Mouse (Mus musculus): ENCODE measurements around the gene Zc2hc1c. TPM values are rescaled to one million over a fixed set of nuclear protein-coding genes. Genes with fewer than 3 reads are reported as not detected.
"Not testable (repeated sequence)": the region's sequence is repeated elsewhere in the genome, so short reads cannot be mapped to it uniquely, and the experiment has no call there.

Gene Zc2hc1c
- polyA plus RNA-seq, 1 experiment from 2014 or later = 2.1 TPM

DNA sequence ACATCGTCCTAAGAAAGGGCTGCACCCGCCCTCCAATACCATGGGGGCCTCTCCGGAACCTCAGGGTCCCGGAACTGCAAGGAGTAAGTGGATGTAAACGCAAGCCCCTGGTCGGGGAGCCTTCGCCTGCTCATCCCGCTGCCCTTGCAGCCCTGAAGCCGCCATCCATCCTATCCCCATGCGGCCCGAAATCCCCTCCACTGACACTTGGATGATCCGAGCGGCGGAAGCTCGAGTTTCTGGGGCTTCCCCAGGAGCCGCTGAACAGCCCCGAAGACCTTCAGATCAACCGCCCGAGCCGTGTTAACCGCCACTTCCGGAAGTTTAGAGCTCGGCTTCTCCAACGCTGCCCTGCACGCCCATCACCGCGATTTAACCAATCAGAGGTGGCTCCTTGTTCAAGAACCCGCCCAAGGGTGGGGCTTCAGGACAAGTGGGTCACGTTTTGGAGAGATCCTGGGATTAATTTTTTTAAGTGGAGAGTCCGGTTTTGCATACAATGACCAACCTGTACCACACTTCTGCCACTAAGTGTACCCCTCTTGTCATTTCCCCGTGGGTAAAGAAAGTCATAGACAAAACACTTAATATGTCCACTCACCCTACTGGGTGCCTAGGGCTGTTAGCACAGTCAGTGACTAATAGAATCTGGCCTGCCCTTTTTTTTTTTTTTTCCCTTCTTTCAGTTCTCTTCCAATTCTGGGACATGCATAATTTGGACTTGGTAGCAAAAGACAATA lies 8.1 kb upstream of the Zc2hc1c start:
- Histone ChIP-seq H3K27me3 (ENCODE audit: control insufficient read depth, insufficient read depth, low read length) (no peaks in the 10 kb centered on the region), H3K4me2 (ENCODE audit: low read depth, low read length) (peak overlapping the region; percentile 77), H3K4me1 (ENCODE audit: control insufficient read depth, insufficient read depth, low read length) (peaks cover 4% of the 10 kb centered on the region), H3K4me3 (replicated peaks; ENCODE audit: low read length) (peak overlapping the region; percentile 89), H3K9ac (ENCODE audit: low read length) (peak overlapping the region; percentile 95), H3K9me3 (replicated peaks; ENCODE audit: control insufficient read depth, low read length) (no peaks in the 10 kb centered on the region), H3K36me3 (ENCODE audit: control insufficient read depth, insufficient read depth, low read length) (0 out of 2 replicates have a peak, but pooled peaks cover 2% of the 10 kb centered on the region), H3K27ac (ENCODE audit: low read length) (peak overlapping the region; percentile 88)
- 0% methylated on average over 31 of the region's 31 CpGs for WGBS
- peak; percentile 97 for ATAC-seq (ENCODE audit: insufficient read depth, low FRiP score)

GRCm38 (mm10) chr12:85280845-85281651 lies 7.3 kb upstream of the Zc2hc1c start:
- no peak overlapping the region for H3K4me3 ChIP-seq (replicated peaks; ENCODE audit: low read length)
- 0 out of 2 replicates have a peak, but pooled peaks cover 2% of the 10 kb centered on the region for H3K36me3 ChIP-seq (ENCODE audit: control insufficient read depth, insufficient read depth, low read length)
- H3K27me3 ChIP-seq (ENCODE audit: control insufficient read depth, insufficient read depth, low read length) = no peaks in the 10 kb centered on the region
- peaks cover 4% of the 10 kb centered on the region for H3K4me1 ChIP-seq (ENCODE audit: control insufficient read depth, insufficient read depth, low read length)
- H3K27ac ChIP-seq (ENCODE audit: low read length) = no peak overlapping the region
- ATAC-seq (ENCODE audit: insufficient read depth, low FRiP score) = peak; percentile 19; the same call in 1 of the 2 replicates
- WGBS = 51% methylated on average over 12 of the region's 12 CpGs
- H3K9ac ChIP-seq (ENCODE audit: low read length) = no peak overlapping the region
- H3K4me2 ChIP-seq (ENCODE audit: low read depth, low read length) = peak overlapping the region; percentile 77
- H3K9me3 ChIP-seq (replicated peaks; ENCODE audit: control insufficient read depth, low read length) = no peaks in the 10 kb centered on the region

DNA sequence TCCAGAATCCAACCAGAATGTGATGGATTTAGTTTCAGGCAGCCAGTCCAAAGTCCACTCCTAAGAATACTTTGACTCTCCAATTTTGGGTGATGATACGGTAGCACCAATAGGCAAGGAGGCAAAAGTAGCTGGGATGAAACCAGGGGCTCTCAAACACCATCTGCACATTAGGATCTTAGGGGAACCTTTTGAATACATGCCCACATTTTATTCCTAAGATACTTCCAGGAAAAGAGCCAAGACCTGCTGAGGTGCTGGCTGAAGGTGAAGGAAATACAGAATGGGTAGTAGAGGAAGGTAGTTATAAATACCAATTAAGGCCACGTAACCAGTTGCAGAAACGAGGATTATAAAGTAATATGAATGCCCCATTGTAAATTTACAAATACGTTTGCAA lies 6.6 kb upstream of the Zc2hc1c start:
- not testable (repeated sequence) for H3K4me1 ChIP-seq (ENCODE audit: control insufficient read depth, insufficient read depth, low read length); H3K27ac ChIP-seq (ENCODE audit: low read length)
- 74% methylated on average over 1 of the region's 4 CpGs for WGBS

GRCm38 (mm10) chr12:85284331-85284730 lies 4.1 kb upstream of the Zc2hc1c start:
- Histone ChIP-seq H3K4me1 (ENCODE audit: control insufficient read depth, insufficient read depth, low read length) (peaks cover 11% of the 10 kb centered on the region), H3K9me3 (replicated peaks; ENCODE audit: control insufficient read depth, low read length) (no peaks in the 10 kb centered on the region), H3K4me2 (ENCODE audit: low read depth, low read length) (no peak overlapping the region), H3K27me3 (ENCODE audit: control insufficient read depth, insufficient read depth, low read length) (no peaks in the 10 kb centered on the region), H3K4me3 (replicated peaks; ENCODE audit: low read length) (no peak overlapping the region), H3K36me3 (ENCODE audit: control insufficient read depth, insufficient read depth, low read length) (no peaks in the 10 kb centered on the region), H3K9ac (ENCODE audit: low read length) (no peak overlapping the region), H3K27ac (ENCODE audit: low read length) (no peak overlapping the region)
- WGBS = 73% methylated on average over 8 of the region's 8 CpGs
- no peak for ATAC-seq (ENCODE audit: insufficient read depth, low FRiP score)

More for the DNA sequence above, 6.6 kb upstream of the Zc2hc1c start:
- not testable (repeated sequence) for ATAC-seq (ENCODE audit: insufficient read depth, low FRiP score); H3K27me3 ChIP-seq (ENCODE audit: control insufficient read depth, insufficient read depth, low read length); H3K4me3 ChIP-seq (replicated peaks; ENCODE audit: low read length); H3K4me2 ChIP-seq (ENCODE audit: low read depth, low read length); H3K9me3 ChIP-seq (replicated peaks; ENCODE audit: control insufficient read depth, low read length); H3K9ac ChIP-seq (ENCODE audit: low read length); H3K36me3 ChIP-seq (ENCODE audit: control insufficient read depth, insufficient read depth, low read length)

GRCm38 (mm10) chr12:85284996-85285395 lies 3.4 kb upstream of the Zc2hc1c start:
- no peaks in the 10 kb centered on the region for H3K36me3 ChIP-seq (ENCODE audit: control insufficient read depth, insufficient read depth, low read length)
- peaks cover 11% of the 10 kb centered on the region; the same call in 1 of the 2 replicates for H3K4me1 ChIP-seq (ENCODE audit: control insufficient read depth, insufficient read depth, low read length)
- no peaks in the 10 kb centered on the region for H3K27me3 ChIP-seq (ENCODE audit: control insufficient read depth, insufficient read depth, low read length)
- WGBS = 85% methylated on average over 4 of the region's 4 CpGs
- H3K9me3 ChIP-seq (replicated peaks; ENCODE audit: control insufficient read depth, low read length) = no peaks in the 10 kb centered on the region
- H3K4me2 ChIP-seq (ENCODE audit: low read depth, low read length) = no peak overlapping the region
- H3K27ac ChIP-seq (ENCODE audit: low read length) = no peak overlapping the region
- no peak overlapping the region for H3K4me3 ChIP-seq (replicated peaks; ENCODE audit: low read length)
- no peak overlapping the region for H3K9ac ChIP-seq (ENCODE audit: low read length)
- no peak for ATAC-seq (ENCODE audit: insufficient read depth, low FRiP score)

GRCm38 (mm10) chr12:85286941-85287340 lies 1.4 kb upstream of the Zc2hc1c start:
- no peak overlapping the region for H3K27ac ChIP-seq (ENCODE audit: low read length)
- H3K27me3 ChIP-seq (ENCODE audit: control insufficient read depth, insufficient read depth, low read length) = no peaks in the 10 kb centered on the region
- H3K4me1 ChIP-seq (ENCODE audit: control insufficient read depth, insufficient read depth, low read length) = peaks cover 11% of the 10 kb centered on the region; the same call in 1 of the 2 replicates
- H3K36me3 ChIP-seq (ENCODE audit: control insufficient read depth, insufficient read depth, low read length) = no peaks in the 10 kb centered on the region
- no peak overlapping the region for H3K9ac ChIP-seq (ENCODE audit: low read length)
- H3K9me3 ChIP-seq (replicated peaks; ENCODE audit: control insufficient read depth, low read length) = no peaks in the 10 kb centered on the region
- 37% methylated on average over 4 of the region's 5 CpGs for WGBS
- no peak for ATAC-seq (ENCODE audit: insufficient read depth, low FRiP score)
- no peak overlapping the region for H3K4me3 ChIP-seq (replicated peaks; ENCODE audit: low read length)
- H3K4me2 ChIP-seq (ENCODE audit: low read depth, low read length) = 0 out of 2 replicates have a peak overlapping the region, but pooled peaks have one; percentile 72

GRCm38 (mm10) chr12:85287809-85288485 lies 444 bp upstream of the Zc2hc1c start, which contains the start of gene Acyp1:
TSS of gene Acyp1 (minus strand) at chr12:85288438.
- Histone ChIP-seq H3K36me3 (ENCODE audit: control insufficient read depth, insufficient read depth, low read length) (no peaks in the 10 kb centered on the region), H3K9me3 (replicated peaks; ENCODE audit: control insufficient read depth, low read length) (no peaks in the 10 kb centered on the region), H3K4me3 (replicated peaks; ENCODE audit: low read length) (peak within 1 kb of the TSS; percentile 55), H3K4me2 (ENCODE audit: low read depth, low read length) (peak within 1 kb of the TSS; percentile 72), H3K9ac (ENCODE audit: low read length) (peak within 1 kb of the TSS; percentile 74), H3K27me3 (ENCODE audit: control insufficient read depth, insufficient read depth, low read length) (no peaks in the 10 kb centered on the region), H3K4me1 (ENCODE audit: control insufficient read depth, insufficient read depth, low read length) (peaks cover 11% of the 10 kb centered on the region; the same call in 1 of the 2 replicates), H3K27ac (ENCODE audit: low read length) (peak within 1 kb of the TSS; percentile 83)
- 8% methylated on average over 21 of the region's 21 CpGs for WGBS
- peak; percentile 51; the same call in 1 of the 2 replicates for ATAC-seq (ENCODE audit: insufficient read depth, low FRiP score)

DNA sequence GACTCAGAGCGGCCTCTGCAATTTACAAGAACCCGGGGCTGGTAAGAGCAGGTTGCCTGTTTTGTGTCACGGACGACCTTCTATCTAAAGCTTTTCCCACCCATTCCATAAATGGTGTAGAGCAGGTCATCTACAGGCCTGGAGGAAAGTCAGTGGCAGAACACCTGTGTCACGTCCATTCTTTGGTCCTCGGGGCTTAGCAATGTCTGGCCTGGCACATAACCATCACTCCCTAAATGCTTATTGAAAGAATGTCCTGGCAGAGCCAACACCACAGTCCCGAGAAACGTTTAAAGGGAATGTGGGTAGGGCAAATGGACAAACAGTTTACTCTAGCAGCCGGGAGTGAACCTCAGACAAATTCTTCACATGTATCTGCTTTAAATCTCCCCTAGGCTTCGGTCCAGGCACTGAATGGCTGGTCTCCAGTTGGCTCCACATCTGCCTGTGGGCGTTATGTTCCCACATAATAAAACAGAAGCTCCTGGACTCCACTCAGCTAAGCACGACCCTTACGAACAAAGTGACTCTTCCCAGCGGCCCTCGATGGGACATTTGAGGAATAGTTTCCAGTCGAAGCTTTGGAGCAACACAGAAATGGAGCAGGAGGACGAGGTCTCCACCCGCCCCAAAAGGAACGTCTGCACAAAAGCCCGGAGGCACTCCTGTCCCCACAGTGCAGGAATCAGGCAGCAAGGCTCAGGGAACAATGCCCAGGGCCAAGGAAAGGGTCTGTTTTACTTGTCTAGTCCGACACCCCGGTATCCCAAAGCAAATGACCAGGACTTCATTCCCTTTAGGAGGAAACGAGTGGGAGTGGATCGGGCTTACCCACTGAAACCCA lies 988 bp downstream of the Zc2hc1c start:
- peak overlapping the region; percentile 72 for H3K4me2 ChIP-seq (ENCODE audit: low read depth, low read length)
- peaks cover 6% of the 10 kb centered on the region; the same call in 1 of the 2 replicates for H3K9me3 ChIP-seq (replicated peaks; ENCODE audit: control insufficient read depth, low read length)
- peak; percentile 65 for ATAC-seq (ENCODE audit: insufficient read depth, low FRiP score)
- peak overlapping the region; percentile 55 for H3K4me3 ChIP-seq (replicated peaks; ENCODE audit: low read length)
- peak overlapping the region; percentile 74 for H3K9ac ChIP-seq (ENCODE audit: low read length)
- H3K27ac ChIP-seq (ENCODE audit: low read length) = peak overlapping the region; percentile 83
- H3K4me1 ChIP-seq (ENCODE audit: control insufficient read depth, insufficient read depth, low read length) = peaks cover 11% of the 10 kb centered on the region; the same call in 1 of the 2 replicates
- no peaks in the 10 kb centered on the region for H3K27me3 ChIP-seq (ENCODE audit: control insufficient read depth, insufficient read depth, low read length)
- 34% methylated on average over 24 of the region's 24 CpGs for WGBS
- no peaks in the 10 kb centered on the region for H3K36me3 ChIP-seq (ENCODE audit: control insufficient read depth, insufficient read depth, low read length)

Measured in stomach, embryonic 16.5 days (tissue).